Comparison of ENCODE assay signal across 8 mouse cellular contexts in genomic region chr3:142559632-142560228, GRCm38 (mm10). TPM values are rescaled to one million over a fixed set of nuclear protein-coding genes. Genes with fewer than 3 reads are reported as not detected.
DNase-seq lines count a peak whose midpoint lies in the region; ATAC-seq and TF ChIP-seq lines count a peak whose summit lies in the region.

Gene Gbp3, plus strand, starts transcription at chr3:142560026.

- H3K36me3 ChIP-seq in heart, embryonic 16.5 days (ENCODE audit: control insufficient read depth, insufficient read depth): no peaks in the 10 kb centered on the region

- H3K27ac ChIP-seq in cortical plate, adult 2 months (ENCODE audit: insufficient read depth, low read length): peak within 1 kb of the TSS; percentile 82
- peak within 1 kb of the TSS; percentile 71 for H3K27ac ChIP-seq in heart, embryonic 16.5 days (ENCODE audit: low read length)

- TF ChIP-seq CTCF in cortical plate, adult 2 months (IDR thresholded peaks at IDR 0.05; ENCODE audit: extremely low read depth, insufficient read depth, low read length): no peak

- H3K9me3 ChIP-seq in heart, embryonic 16.5 days (replicated peaks; ENCODE audit: control insufficient read depth, low read length): no peaks in the 10 kb centered on the region

- peak within 1 kb of the TSS; percentile 71 for H3K9ac ChIP-seq in heart, embryonic 16.5 days (ENCODE audit: low read length)

- peak; percentile 49; the same call in 1 of the 2 replicates for ATAC-seq in heart, embryonic 16.5 days (replicated peaks; ENCODE audit: extremely low read depth, insufficient read depth, low FRiP score)
- peak; percentile 20; the same call in 1 of the 2 replicates for ATAC-seq in megakaryocyte, adult 5-6 weeks (ENCODE audit: poor library complexity, severe bottlenecking)

- peak within 1 kb of the TSS; percentile 70 for H3K4me2 ChIP-seq in heart, embryonic 16.5 days (ENCODE audit: low read depth, low read length)

- H3K4me3 ChIP-seq in cortical plate, adult 2 months (ENCODE audit: insufficient read depth, low read length): peak within 1 kb of the TSS; percentile 27; the same call in 1 of the 2 replicates
- H3K4me3 ChIP-seq in heart, embryonic 16.5 days (ENCODE audit: low read length): peak within 1 kb of the TSS; percentile 68

- H3K4me1 ChIP-seq in cortical plate, adult 2 months (ENCODE audit: control insufficient read depth, insufficient read depth, low read length): no peaks in the 10 kb centered on the region; the same call in 1 of the 2 replicates
- peaks cover 6% of the 10 kb centered on the region; the same call in 1 of the 2 replicates for H3K4me1 ChIP-seq in heart, embryonic 16.5 days (ENCODE audit: control insufficient read depth, insufficient read depth, low read length)

- no peak for TF ChIP-seq POLR2A in cortical plate, adult 2 months (IDR thresholded peaks at IDR 0.05; ENCODE audit: extremely low read depth, insufficient read depth, low read length)

- WGBS in heart, embryonic 16.5 days: 19% methylated on average over 3 of the region's 3 CpGs

- no peaks in the 10 kb centered on the region for H3K27me3 ChIP-seq in heart, embryonic 16.5 days (ENCODE audit: control insufficient read depth, insufficient read depth, low read length)

- DNase-seq in spleen, postnatal 36 days (ENCODE audit: low spot score in 2 of 2): peak; percentile 26
- no peak for DNase-seq in spleen, postnatal 4 days (ENCODE audit: low spot score in 2 of 2)
- DNase-seq in kidney, postnatal 10 days: peak; percentile 30
- DNase-seq in urinary bladder, postnatal 25 days (ENCODE audit: low spot score): peak; percentile 6
- no peak for DNase-seq in cerebellum, adult 11-12 months

RNA-seq across cellular contexts. Expression of gene Gbp3, which starts in this region (rescaled TPM):
- 9.1 and 10.0 TPM in 2 replicates for polyA plus RNA-seq in cortical plate, adult 2 months (2012; rRNA removed)
- 2.9 and 4.3 TPM in 2 replicates for polyA plus RNA-seq in heart, embryonic 16.5 days (2015; fragmentation: Nextera tagmentation; extraction: Ambion mirVana)
- total RNA-seq in megakaryocyte, adult 5-6 weeks (2015): 29.4 and 32.1 TPM in 2 replicates
- total RNA-seq in megakaryocyte, adult 5-6 weeks (2017): 54.8 and 57.3 TPM in 2 replicates

Comparison
In these comparisons a context has a peak if more than half of its experiments do, and no peak if none do; other contexts are left out.
1. DNase-seq: peak in spleen, postnatal 36 days (2 of 2), kidney, postnatal 10 days (single experiment) and urinary bladder, postnatal 25 days (single experiment); none in spleen, postnatal 4 days (0 of 2) and cerebellum, adult 11-12 months (single experiment).